Mouse (Mus musculus) B cell, adult 62 days (primary cell): ENCODE results near the gene Exoc6. TPM values are rescaled to one million over a fixed set of nuclear protein-coding genes. Genes with fewer than 3 reads are reported as not detected.

Experiments
- total RNA-seq: library from RNA; stranded (reverse); gene quantifications from 4 replicates; pipeline ENCODE4 v1.2.4, GENCODE M21; 2023

Exoc6 gene
- total RNA-seq, result 44.7 to 49.1 TPM (median 48.0 TPM) in 4 replicates

GRCm38 (mm10) chr19:37550101-37551039, at the start of gene Exoc6:
TSS of gene Exoc6 (plus strand) at chr19:37550418.

GRCm38 (mm10) chr19:37685281-37685680, 135.1 kb downstream of the Exoc6 start, which contains the start of gene Cyp26c1:
TSS of gene Cyp26c1 (plus strand) at chr19:37685581.

GRCm38 (mm10) chr19:37697651-37698272, 147.5 kb downstream of the Exoc6 start, which contains the start of gene Cyp26a1:
TSS of gene Cyp26a1 (plus strand) at chr19:37697798.

Other genes with a start within 250 kb of the Exoc6 start
- gene Ide, start 212.6 kb upstream of the Exoc6 start, total RNA-seq, result 30.5 to 36.2 TPM (median 32.2 TPM) in 4 replicates
- 1.6 to 2.0 TPM (median 1.8 TPM) in 4 replicates for gene Kif11, start 174.0 kb upstream of the Exoc6 start, total RNA-seq
- gene Hhex, start 115.6 kb upstream of the Exoc6 start, total RNA-seq, result 95.9 to 101 TPM (median 100.0 TPM) in 4 replicates
- 0.31 to 1.0 TPM (median 0.55 TPM) in 3 of 4 replicates, not detected in the other for gene Cyp26c1, start 135.2 kb downstream of the Exoc6 start, total RNA-seq
- 0.98 TPM in 1 of 4 replicates, not detected in the others for gene Cyp26a1, start 147.4 kb downstream of the Exoc6 start, total RNA-seq